Mouse (Mus musculus) c-Kit-negative CD71-positive TER-119-positive erythroid progenitor cells, embryonic 14.5 days (primary cell): ENCODE data around the gene Prss47.

Experiments used
- DNase-seq: peaks from one replicate; pipeline ENCODE4 v3.0.0-alpha.2; 2013; ENCODE audit warnings: low read depth, low spot score

The Prss47 gene

DNA sequence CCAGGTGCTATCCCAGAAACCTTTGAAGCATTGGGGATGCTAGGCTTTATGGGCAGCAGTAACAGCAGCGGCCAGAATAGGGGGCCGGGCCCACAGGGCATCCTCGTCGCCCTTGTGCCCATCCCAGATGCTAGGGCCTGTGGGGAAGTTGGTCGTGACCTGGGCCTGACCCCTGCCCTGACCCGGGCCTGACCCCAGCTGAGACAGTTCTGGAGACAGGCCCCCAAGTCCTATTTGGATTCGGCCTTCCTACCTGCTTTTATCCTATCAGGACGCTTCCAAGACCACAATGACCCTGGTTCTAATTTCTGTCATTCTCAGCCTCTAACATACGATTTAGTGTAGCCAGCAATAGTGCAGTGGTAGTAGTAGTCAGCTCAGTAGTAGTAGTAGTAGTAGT is at the start of gene Prss47:
TSS of gene Prss47 (minus strand) at position 101 of the 400 bp plus-strand sequence.
- no peak for DNase-seq

DNA sequence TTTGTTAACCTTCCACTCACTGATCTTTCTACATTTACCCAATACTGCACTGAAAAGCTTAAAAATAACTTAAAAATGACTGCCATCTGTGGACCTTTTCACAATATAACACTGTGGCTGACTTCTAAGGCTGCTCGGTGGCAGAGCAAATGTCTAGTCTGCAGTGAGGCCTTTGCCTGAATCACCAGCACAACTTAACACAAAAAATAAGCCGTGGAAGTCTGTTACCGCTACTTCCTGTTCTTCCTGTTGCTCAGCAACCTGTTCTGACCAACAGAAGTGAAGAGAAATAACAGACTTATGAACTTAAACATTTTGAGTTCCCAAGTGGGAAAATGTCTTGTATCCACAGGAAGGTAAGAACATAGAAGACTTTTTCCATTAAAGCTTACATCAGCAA is 48.7 kb upstream of the Prss47 start:
- no peak for DNase-seq

DNA sequence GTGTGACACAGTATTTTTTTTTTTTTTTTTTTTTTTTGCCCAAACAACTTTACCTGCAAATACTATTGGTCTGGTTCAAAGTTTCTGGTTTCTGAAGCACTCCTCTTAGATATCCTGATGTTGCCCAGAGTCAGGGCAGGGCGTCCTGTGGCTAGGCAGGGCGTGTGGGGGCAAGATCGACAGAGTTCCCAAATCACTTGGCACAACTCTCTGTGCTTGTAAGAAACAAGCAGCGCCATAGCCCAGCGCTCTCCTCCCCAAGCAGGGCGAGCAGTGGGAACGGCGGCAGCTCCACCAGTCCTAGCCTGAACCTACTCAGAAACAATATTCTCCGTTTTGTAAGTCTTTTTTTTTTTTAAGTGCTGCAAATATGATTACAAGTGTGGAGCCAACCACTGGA is 48.1 kb upstream of the Prss47 start:
- DNase-seq = no peak

DNA sequence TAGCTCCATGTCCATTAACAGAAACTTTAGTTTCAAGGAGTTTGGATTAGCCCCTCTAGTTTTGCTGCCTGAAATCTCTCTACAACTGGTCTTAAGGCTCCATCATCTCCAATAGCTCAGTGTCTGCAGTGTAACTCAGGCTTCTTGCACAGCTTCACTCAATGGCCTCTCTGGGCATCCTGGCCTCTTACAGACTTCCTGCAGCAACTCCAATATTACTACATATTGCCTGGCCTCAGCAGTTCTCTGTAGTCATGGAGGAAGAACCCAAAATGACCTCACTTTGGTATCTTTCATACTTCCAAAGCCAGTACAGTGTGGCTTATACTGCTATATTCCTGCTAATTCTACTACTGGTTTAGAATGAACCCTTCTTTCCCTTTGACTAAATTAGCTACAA is 44.5 kb upstream of the Prss47 start:
- no peak for DNase-seq

DNA sequence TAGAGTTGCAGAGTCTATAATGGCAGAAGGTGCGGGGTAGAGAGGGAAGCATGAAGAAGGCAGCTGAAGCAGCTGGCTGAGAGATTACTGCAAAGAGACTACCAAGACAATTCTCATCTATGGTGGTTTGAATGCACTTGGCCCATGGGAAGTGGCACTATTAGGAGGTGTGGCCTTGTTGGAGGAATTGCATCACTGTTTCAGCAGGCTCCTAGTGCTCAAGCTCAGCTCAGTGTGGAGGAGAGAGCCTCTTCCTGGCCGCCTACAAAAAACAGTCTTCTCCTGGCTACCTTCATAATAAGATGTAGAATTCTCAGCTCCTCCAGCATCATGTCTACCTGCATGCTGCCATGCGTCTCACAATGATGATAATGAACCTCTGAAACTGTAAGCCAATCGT is 43.4 kb upstream of the Prss47 start:
- DNase-seq = no peak

DNA sequence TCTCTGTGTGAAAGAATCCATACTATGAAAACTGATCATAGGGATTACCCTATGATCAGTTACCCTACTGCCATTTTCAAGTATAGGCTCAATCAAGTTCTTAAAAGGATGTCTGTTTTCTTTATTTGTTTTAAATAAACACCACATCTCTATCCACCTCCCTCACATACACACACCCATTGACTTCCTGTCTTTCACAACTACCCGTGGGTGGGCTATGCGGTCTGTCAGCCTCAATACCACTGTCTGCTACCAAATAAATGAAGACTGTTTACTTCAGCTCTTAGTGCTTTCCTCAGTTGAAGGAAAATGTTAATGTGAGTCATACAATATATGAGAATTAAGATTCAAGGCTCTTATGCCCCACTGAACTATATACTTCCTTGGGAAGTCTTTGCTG is 17.4 kb upstream of the Prss47 start:
- DNase-seq = no peak

DNA sequence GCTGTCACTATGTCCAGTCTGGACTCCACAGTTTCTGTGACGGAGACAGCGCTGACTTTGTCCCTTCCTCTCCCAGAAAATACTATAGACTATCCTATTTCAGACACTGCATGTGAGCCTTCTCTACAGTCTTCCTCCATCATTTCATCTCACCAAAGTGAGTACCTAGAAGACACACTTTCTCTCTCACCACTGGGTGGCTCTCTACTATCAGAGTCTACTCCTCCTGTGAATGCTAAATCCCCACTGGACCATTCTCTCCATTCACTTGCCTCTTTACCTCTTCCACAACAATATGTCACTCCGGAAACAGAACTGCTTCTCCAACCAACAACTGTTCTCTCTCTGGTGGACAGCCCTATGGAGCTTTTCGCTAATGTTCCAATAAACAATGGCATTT is 17.5 kb downstream of the Prss47 start:
- DNase-seq = no peak

DNA sequence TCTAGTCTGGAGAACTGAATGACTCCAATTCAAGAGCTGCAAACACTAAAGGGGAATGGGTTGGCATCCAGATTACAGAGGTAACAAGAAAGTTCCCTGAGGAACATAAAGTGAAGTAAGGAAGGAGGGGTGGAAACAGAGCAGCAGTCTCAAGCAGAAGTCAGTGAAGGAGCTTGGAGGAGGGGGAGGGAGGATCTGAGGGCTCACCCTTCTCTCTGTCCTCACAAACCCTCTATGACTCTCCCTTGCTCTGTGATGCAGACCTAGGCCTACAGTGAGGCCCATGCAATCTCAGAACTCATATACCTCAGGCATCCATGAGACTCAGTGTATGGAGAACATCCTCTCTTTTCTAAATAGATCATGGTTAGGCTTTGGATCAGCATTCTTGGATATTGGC is 19.8 kb downstream of the Prss47 start, which contains the start of gene Spata31d1c:
TSS of gene Spata31d1c (plus strand) at position 301 of the 400 bp plus-strand sequence.
- DNase-seq = no peak

DNA sequence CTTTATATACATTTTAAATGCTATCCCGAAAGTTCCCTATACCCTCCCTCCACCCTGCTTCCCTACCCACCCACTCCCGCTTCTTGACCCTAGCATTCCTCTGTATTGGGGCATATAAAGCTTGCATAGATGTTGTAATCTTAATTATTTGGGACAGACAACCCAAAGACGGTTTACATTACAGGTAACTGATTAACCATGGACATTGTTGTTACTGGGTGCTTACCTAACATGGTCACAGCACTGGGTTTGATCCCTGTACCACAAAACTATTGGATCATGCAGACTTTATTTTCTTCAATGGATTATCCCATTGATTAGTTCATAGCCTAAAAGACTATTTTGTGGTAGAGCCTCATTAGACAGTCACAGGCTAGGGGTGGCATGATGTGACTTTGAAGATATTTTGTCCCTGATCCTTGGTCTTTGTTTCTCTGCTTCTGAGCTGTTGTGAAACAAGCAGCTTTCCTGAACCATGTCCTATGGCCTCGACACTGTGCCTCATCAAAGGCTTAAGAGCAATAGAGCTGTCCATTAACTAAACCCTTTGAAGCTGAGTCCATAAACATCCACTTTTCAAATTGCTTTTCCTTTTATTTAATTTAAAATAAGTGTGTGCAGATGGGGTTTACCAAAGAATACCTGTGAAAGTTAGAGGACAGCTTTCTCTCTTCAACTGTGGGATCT is 41.4 kb downstream of the Prss47 start:
- no peak for DNase-seq

DNA sequence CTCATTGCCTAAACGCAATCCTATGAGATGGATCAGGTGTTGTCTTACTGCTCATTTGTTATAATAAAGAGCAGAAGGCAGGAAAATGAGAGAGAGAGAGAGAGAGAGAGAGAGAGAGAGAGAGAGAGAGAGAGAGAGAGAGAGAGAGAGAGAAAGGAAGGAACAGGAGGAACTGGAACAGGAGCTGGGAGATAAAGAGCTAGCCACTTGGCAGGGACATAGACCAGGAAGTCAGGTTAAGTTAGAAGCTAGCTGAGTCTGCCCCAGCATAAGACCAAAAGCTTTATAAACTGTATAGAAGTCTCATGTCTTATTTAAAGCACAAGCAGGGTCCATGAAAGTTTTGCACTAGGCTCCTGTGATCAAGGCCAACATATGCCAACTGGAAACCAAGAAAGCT is 44.6 kb downstream of the Prss47 start:
- DNase-seq = no peak

DNA sequence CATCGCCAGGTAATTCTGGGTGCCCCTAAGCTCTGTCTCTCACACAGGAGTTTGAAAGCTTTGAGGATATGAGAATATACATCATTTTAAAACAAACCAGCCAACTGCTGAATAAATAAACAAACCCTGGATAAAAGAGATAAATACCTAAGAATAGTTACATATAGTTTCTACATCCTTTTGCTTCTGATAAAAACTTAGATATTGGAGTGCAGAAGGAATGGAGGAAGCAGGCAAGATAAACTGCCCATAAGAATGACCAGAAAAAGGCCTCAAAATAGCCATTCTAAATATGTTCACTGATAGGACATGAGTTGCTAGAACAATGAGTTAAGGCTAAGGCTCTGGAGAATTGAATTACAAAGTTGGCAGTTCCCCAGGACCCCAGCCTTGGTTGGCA is 45.8 kb downstream of the Prss47 start:
- no peak for DNase-seq

DNA sequence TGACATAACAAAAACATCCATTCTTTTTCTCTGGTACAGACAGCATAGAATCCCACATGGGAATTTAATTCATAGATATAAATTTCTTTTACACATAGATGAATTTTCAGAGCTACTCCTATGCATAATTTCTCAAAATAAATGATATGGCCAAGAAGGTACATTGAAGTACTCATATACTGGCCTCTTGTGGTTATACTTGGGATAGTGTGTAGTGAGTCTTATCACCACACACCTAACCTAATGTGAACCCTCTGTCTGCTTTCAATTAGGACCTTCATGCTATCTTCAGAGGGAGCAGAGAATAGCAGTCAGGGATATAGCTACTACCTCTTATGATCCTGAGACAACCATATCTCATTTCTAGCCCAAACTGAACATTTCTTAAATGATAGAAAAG is 47.1 kb downstream of the Prss47 start:
- no peak for DNase-seq
